Mouse (Mus musculus): Measurements from ENCODE around the gene Olfr1028. TPM values are rescaled to one million over a fixed set of nuclear protein-coding genes. Genes with fewer than 3 reads are reported as not detected.

Gene Olfr1028
- not detected in 2 replicates for polyA plus RNA-seq (2012; rRNA removed)

GRCm38 (mm10) chr2:85950137-85950536, at the start of gene Olfr1028:
TSS of gene Olfr1028 (plus strand) at chr2:85950437.

GRCm38 (mm10) chr2:85904952-85905351, 45.3 kb upstream of the Olfr1028 start, which contains the start of gene Olfr1024:
TSS of gene Olfr1024 (minus strand) at chr2:85905052.

GRCm38 (mm10) chr2:85914893-85915292, 35.3 kb upstream of the Olfr1028 start, which contains the start of gene Olfr1025-ps1:
TSS of gene Olfr1025-ps1 (plus strand) at chr2:85915193.

GRCm38 (mm10) chr2:85921258-85921657, 29.0 kb upstream of the Olfr1028 start, which contains the start of gene Olfr1026:
TSS of gene Olfr1026 (plus strand) at chr2:85921558.

GRCm38 (mm10) chr2:85973595-85973994, 23.4 kb downstream of the Olfr1028 start, which contains the start of gene Olfr1029:
TSS of gene Olfr1029 (plus strand) at chr2:85973895.

GRCm38 (mm10) chr2:85978976-85979375, 28.7 kb downstream of the Olfr1028 start, which contains the start of gene Olfr1030:
TSS of gene Olfr1030 (plus strand) at chr2:85979276.

GRCm38 (mm10) chr2:85990004-85990403, 39.8 kb downstream of the Olfr1028 start, which contains the start of gene Olfr1031:
TSS of gene Olfr1031 (plus strand) at chr2:85990304.

Other genes with a start within 250 kb of the Olfr1028 start
- gene Olfr1009, start 235.0 kb upstream of the Olfr1028 start, polyA plus RNA-seq (2012; rRNA removed), result not detected in 2 replicates
- not detected in 2 replicates for gene Olfr1012, start 187.7 kb upstream of the Olfr1028 start, polyA plus RNA-seq (2012; rRNA removed)
- gene Olfr1013, start 183.3 kb upstream of the Olfr1028 start, polyA plus RNA-seq (2012; rRNA removed), result not detected in 2 replicates
- not detected in 2 replicates for gene Olfr1014, start 177.7 kb upstream of the Olfr1028 start, polyA plus RNA-seq (2012; rRNA removed)
- gene Olfr1015, start 168.4 kb upstream of the Olfr1028 start, polyA plus RNA-seq (2012; rRNA removed), result not detected in 2 replicates
- not detected in 2 replicates for gene Olfr1016, start 147.9 kb upstream of the Olfr1028 start, polyA plus RNA-seq (2012; rRNA removed)
- gene Olfr1018, start 132.0 kb upstream of the Olfr1028 start, polyA plus RNA-seq (2012; rRNA removed), result not detected in 2 replicates
- not detected in 2 replicates for gene Olfr1019, start 105.0 kb upstream of the Olfr1028 start, polyA plus RNA-seq (2012; rRNA removed)
- gene Olfr1020, start 103.4 kb upstream of the Olfr1028 start, polyA plus RNA-seq (2012; rRNA removed), result not detected in 2 replicates
- gene Olfr1022, start 81.8 kb upstream of the Olfr1028 start, polyA plus RNA-seq (2012; rRNA removed), result not detected in 2 replicates
- not detected in 2 replicates for gene Olfr1023, start 64.8 kb upstream of the Olfr1028 start, polyA plus RNA-seq (2012; rRNA removed)
- not detected in 2 replicates for gene Olfr1024, start 45.4 kb upstream of the Olfr1028 start, polyA plus RNA-seq (2012; rRNA removed)
- gene Olfr1025-ps1, start 35.2 kb upstream of the Olfr1028 start, polyA plus RNA-seq (2012; rRNA removed), result not detected in 2 replicates
- not detected in 2 replicates for gene Olfr1026, start 28.9 kb upstream of the Olfr1028 start, polyA plus RNA-seq (2012; rRNA removed)
- not detected in 2 replicates for gene Olfr1029, start 23.5 kb downstream of the Olfr1028 start, polyA plus RNA-seq (2012; rRNA removed)
- not detected in 2 replicates for gene Olfr1030, start 28.8 kb downstream of the Olfr1028 start, polyA plus RNA-seq (2012; rRNA removed)
- gene Olfr1031, start 39.9 kb downstream of the Olfr1028 start, polyA plus RNA-seq (2012; rRNA removed), result not detected in 2 replicates
- gene Olfr1032, start 55.1 kb downstream of the Olfr1028 start, polyA plus RNA-seq (2012; rRNA removed), result not detected in 2 replicates
- gene Olfr1033, start 70.2 kb downstream of the Olfr1028 start, polyA plus RNA-seq (2012; rRNA removed), result 3.3 and 3.4 TPM in 2 replicates
- gene Olfr1034, start 95.4 kb downstream of the Olfr1028 start, polyA plus RNA-seq (2012; rRNA removed), result 0.94 and 1.0 TPM in 2 replicates
- not detected in 2 replicates for gene Olfr1036, start 123.6 kb downstream of the Olfr1028 start, polyA plus RNA-seq (2012; rRNA removed)
- gene Olfr1037, start 136.9 kb downstream of the Olfr1028 start, polyA plus RNA-seq (2012; rRNA removed), result not detected in 2 replicates
- gene Olfr1039, start 185.5 kb downstream of the Olfr1028 start, polyA plus RNA-seq (2012; rRNA removed), result not detected in 2 replicates
- gene Olfr1040, start 196.3 kb downstream of the Olfr1028 start, polyA plus RNA-seq (2012; rRNA removed), result not detected in 2 replicates
- gene Olfr1042, start 211.4 kb downstream of the Olfr1028 start, polyA plus RNA-seq (2012; rRNA removed), result not detected in 2 replicates
- not detected in 2 replicates for gene Olfr1043, start 217.1 kb downstream of the Olfr1028 start, polyA plus RNA-seq (2012; rRNA removed)
- gene Olfr1044, start 227.4 kb downstream of the Olfr1028 start, polyA plus RNA-seq (2012; rRNA removed), result not detected in 2 replicates
- gene Olfr52, start 235.2 kb downstream of the Olfr1028 start, polyA plus RNA-seq (2012; rRNA removed), result not detected in 2 replicates

Data from liver, embryonic 18 days (tissue).